Mouse (Mus musculus) v-Abl transformed pro-B cells (cell line): Measurements from ENCODE around the gene C9orf72.

Experiments
- in situ Hi-C, 2 experiments: fragments of 400-800 bp; cut with MboI; formaldehyde crosslinking; loops; one replicate each; pipeline ENCODE4 v1.15.1; 2025; ENCODE audit not compliant: unreplicated experiment in 2 of 2

Gene C9orf72

DNA sequence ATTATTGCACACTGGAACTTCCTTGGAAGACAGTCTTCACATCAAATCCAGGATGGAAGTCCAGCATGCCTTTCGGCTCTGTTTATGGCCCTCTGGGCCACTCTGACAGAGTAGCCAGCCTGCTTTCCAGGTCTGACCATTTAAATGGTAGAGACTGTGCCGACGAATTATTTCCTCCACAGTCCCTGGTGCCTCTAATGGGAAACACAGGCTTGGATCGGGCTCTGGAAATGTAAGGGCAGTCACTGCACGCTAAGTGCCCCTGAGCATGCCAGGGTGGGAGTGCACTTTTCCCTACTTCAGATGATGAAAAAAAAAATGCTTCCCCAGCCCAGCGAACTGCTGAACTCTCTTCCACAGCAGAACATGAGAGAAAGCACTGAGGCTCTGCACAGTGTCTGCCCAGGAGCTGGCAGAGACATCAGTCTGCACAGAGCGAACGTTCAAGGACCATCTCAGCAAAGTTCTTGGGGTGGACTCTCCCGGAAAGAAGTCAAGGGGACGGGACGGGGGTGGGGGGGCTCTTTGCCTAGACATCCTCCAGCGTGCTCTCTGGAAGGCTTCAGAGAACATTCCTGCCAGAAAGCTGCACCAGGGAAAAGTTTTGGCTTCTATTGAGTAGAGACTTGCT is 82.4 kb downstream of the C9orf72 start:
- in situ Hi-C loops, result no loop called here
